ENCODE assay signal across 12 mouse cellular contexts in genomic region chr13:96570313-96571015, GRCm38 (mm10). TPM values are rescaled to one million over a fixed set of nuclear protein-coding genes. Genes with fewer than 3 reads are reported as not detected.
DNase-seq lines count a peak whose midpoint lies in the region; ATAC-seq lines count a peak whose summit lies in the region.
"Had no signal": no experiment of that assay in that cellular context is flagged by ENCODE, and none has a peak within 500 bp of the region (broad histone marks: within the 10 kb centered on the region; RNA-seq: fewer than 3 reads in every experiment).

No protein-coding gene starts in this region.

- peak overlapping the region; percentile 85 for H3K27ac ChIP-seq in intestine, embryonic 15.5 days
- H3K27ac ChIP-seq in liver, embryonic 16.5 days (ENCODE audit: low read length): peak overlapping the region; percentile 78
- H3K27ac ChIP-seq: heart, adult 2 months; midbrain, embryonic 15.5 days had no signal

- peaks cover 8% of the 10 kb centered on the region; the same call in 1 of the 2 replicates for H3K4me1 ChIP-seq in intestine, embryonic 15.5 days (replicated peaks)
- H3K4me1 ChIP-seq in liver, embryonic 16.5 days (ENCODE audit: control insufficient read depth, low read depth, low read length): peaks cover 3% of the 10 kb centered on the region
- H3K4me1 ChIP-seq: midbrain, embryonic 15.5 days had no signal

- H3K9me3 ChIP-seq in intestine, embryonic 15.5 days: no peaks in the 10 kb centered on the region
- no peaks in the 10 kb centered on the region for H3K9me3 ChIP-seq in liver, embryonic 16.5 days (replicated peaks; ENCODE audit: control insufficient read depth, low read length)
- H3K9me3 ChIP-seq: midbrain, embryonic 15.5 days had no signal

- DNase-seq in adrenal gland, adult (ENCODE audit: inconsistent age in 2 of 2, low spot score in 1 of 2): peak; percentile 14 to 69
- DNase-seq in adrenal gland, adult 18-20 months (ENCODE audit: low spot score in 2 of 2): no peak
- peak; percentile 63 for DNase-seq in kidney, postnatal 10 days
- no peak for DNase-seq in urinary bladder, adult 2 months (ENCODE audit: low spot score)
- no peak for DNase-seq in thymus, postnatal 4 days
- no peak for DNase-seq in cerebellum, adult 11-12 months
- DNase-seq: cerebellum, adult 9-10 months; heart, adult 2 months; lung, postnatal 14 days had no signal

- H3K36me3 ChIP-seq in intestine, embryonic 15.5 days: 0 out of 2 replicates have a peak, but pooled peaks cover 5% of the 10 kb centered on the region
- peaks cover 4% of the 10 kb centered on the region for H3K36me3 ChIP-seq in liver, embryonic 16.5 days (ENCODE audit: control insufficient read depth, insufficient read depth)

- peak; percentile 99 for ATAC-seq in intestine, embryonic 15.5 days
- ATAC-seq in liver, embryonic 16.5 days (ENCODE audit: low read depth): peak; percentile 95
- ATAC-seq: midbrain, embryonic 15.5 days had no signal

- 27% methylated on average over 10 of the region's 10 CpGs for WGBS in intestine, embryonic 15.5 days
- 67% methylated on average over 10 of the region's 10 CpGs for WGBS in liver, embryonic 16.5 days (ENCODE audit: insufficient replicate concordance)

- H3K4me3 ChIP-seq in intestine, embryonic 15.5 days (replicated peaks): no peak overlapping the region
- H3K4me3 ChIP-seq in liver, embryonic 16.5 days (ENCODE audit: low read depth, low read length): no peak overlapping the region
- H3K4me3 ChIP-seq: heart, adult 2 months; midbrain, embryonic 15.5 days had no signal

- H3K27me3 ChIP-seq in intestine, embryonic 15.5 days (replicated peaks): no peaks in the 10 kb centered on the region
- no peaks in the 10 kb centered on the region for H3K27me3 ChIP-seq in liver, embryonic 16.5 days (ENCODE audit: control insufficient read depth, insufficient read depth, low read depth, low read length)
- H3K27me3 ChIP-seq: midbrain, embryonic 15.5 days had no signal

- H3K4me2 ChIP-seq in intestine, embryonic 15.5 days (replicated peaks): peak overlapping the region; percentile 32
- H3K4me2 ChIP-seq in liver, embryonic 16.5 days (ENCODE audit: low read depth, low read length): no peak overlapping the region
- H3K4me2 ChIP-seq: midbrain, embryonic 15.5 days had no signal

- no peak overlapping the region for H3K9ac ChIP-seq in intestine, embryonic 15.5 days
- H3K9ac ChIP-seq in liver, embryonic 16.5 days (ENCODE audit: low read depth, low read length): no peak overlapping the region
- H3K9ac ChIP-seq: midbrain, embryonic 15.5 days had no signal

RNA-seq across cellular contexts. Expression of gene Col4a3bp, which starts 28.0 kb away (rescaled TPM):
- 100 to 1,000 TPM in 1 of 2 experiments, 10 to 100 TPM in 1; 72.4 to 112 TPM for total RNA-seq in adrenal gland, adult 18-20 months (2021)
- 13.2 and 13.5 TPM in 2 replicates for polyA plus RNA-seq in intestine, embryonic 15.5 days (2015; fragmentation: Nextera tagmentation; extraction: Ambion mirVana)
- 5.2 and 5.5 TPM in 2 replicates for polyA plus RNA-seq in liver, embryonic 16.5 days (2015; fragmentation: Nextera tagmentation; extraction: Ambion mirVana)
- polyA plus RNA-seq in urinary bladder, adult 2 months (2012; rRNA removed): 42.6 and 54.3 TPM in 2 replicates

RNA-seq across cellular contexts. Expression of gene Polk, which starts 28.1 kb away (rescaled TPM):
- total RNA-seq in adrenal gland, adult 18-20 months (2021): 10 to 100 TPM; 23.3 to 32.6 TPM
- 8.4 and 8.8 TPM in 2 replicates for polyA plus RNA-seq in intestine, embryonic 15.5 days (2015; fragmentation: Nextera tagmentation; extraction: Ambion mirVana)
- polyA plus RNA-seq in liver, embryonic 16.5 days (2015; fragmentation: Nextera tagmentation; extraction: Ambion mirVana): 3.7 and 3.8 TPM in 2 replicates
- polyA plus RNA-seq in urinary bladder, adult 2 months (2012; rRNA removed): 11.8 and 12.5 TPM in 2 replicates

Comparison
In these comparisons a context has a peak if more than half of its experiments do, and no peak if none do; other contexts are left out.
1. DNase-seq: peak in adrenal gland, adult (2 of 2) and kidney, postnatal 10 days (single experiment); none in adrenal gland, adult 18-20 months (0 of 2), urinary bladder, adult 2 months (single experiment), thymus, postnatal 4 days (single experiment) and cerebellum, adult 11-12 months (single experiment).